8 mouse cellular contexts compared by ENCODE assay signal in genomic region chr10:80144864-80145838, GRCm38 (mm10). TPM values are rescaled to one million over a fixed set of nuclear protein-coding genes. Genes with fewer than 3 reads are reported as not detected.
DNase-seq lines count a peak whose midpoint lies in the region; ATAC-seq and TF ChIP-seq lines count a peak whose summit lies in the region.

No protein-coding gene starts in this region.

- ATAC-seq in inflammation-experienced regulatory T-cells, adult 6 months = no peak

- DNase-seq in adrenal gland, postnatal 14 days = peak; percentile 85
- peak; percentile 78 for DNase-seq in forebrain, embryonic 10.5 days (ENCODE audit: extremely low spot score, low spot score)
- peak; percentile 86 for DNase-seq in heart, postnatal 4 days
- DNase-seq in layer of hippocampus, adult 9-11 months = peak; percentile 66
- peak; percentile 89 for DNase-seq in lung, postnatal 14 days
- peak; percentile 77 to 86 for DNase-seq in spleen, postnatal 10 days (ENCODE audit: low spot score in 2 of 2)

- peaks cover 50% of the 10 kb centered on the region for H3K36me3 ChIP-seq in E14TG2a.4 (ENCODE audit: insufficient read depth, low read length)
- peaks cover 46% of the 10 kb centered on the region for H3K36me3 ChIP-seq in forebrain, embryonic 10.5 days (replicated peaks)

- peak overlapping the region; percentile 90 for H3K4me3 ChIP-seq in E14TG2a.4 (replicated peaks; ENCODE audit: low read length)
- H3K4me3 ChIP-seq in forebrain, embryonic 10.5 days = peak overlapping the region; percentile 95

- H3K4me1 ChIP-seq in E14TG2a.4 (replicated peaks; ENCODE audit: low read depth, low read length) = peaks cover 68% of the 10 kb centered on the region
- H3K4me1 ChIP-seq in forebrain, embryonic 10.5 days = peaks cover 82% of the 10 kb centered on the region

- no peaks in the 10 kb centered on the region for H3K9me3 ChIP-seq in E14TG2a.4 (ENCODE audit: low read length)
- H3K9me3 ChIP-seq in forebrain, embryonic 10.5 days = no peaks in the 10 kb centered on the region

- 78% methylated on average over 20 of the region's 20 CpGs for WGBS in forebrain, embryonic 10.5 days

- peak overlapping the region; percentile 99; the same call in 1 of the 2 replicates for H3K27ac ChIP-seq in forebrain, embryonic 10.5 days

- peak; percentile 50 for TF ChIP-seq CTCF in E14TG2a.4 (conservative IDR thresholded peaks at IDR 0.05; ENCODE audit: low read length)

- no peaks in the 10 kb centered on the region for H3K27me3 ChIP-seq in E14TG2a.4 (ENCODE audit: insufficient read depth, low read length)
- peaks cover 3% of the 10 kb centered on the region; the same call in 1 of the 2 replicates for H3K27me3 ChIP-seq in forebrain, embryonic 10.5 days (ENCODE audit: poor library complexity, severe bottlenecking)

RNA-seq across cellular contexts. Expression of gene Midn, which starts 2.9 kb away (rescaled TPM):
- total RNA-seq in adrenal gland, postnatal 14 days (2021) = 114 and 140 TPM in 2 replicates
- polyA plus RNA-seq in forebrain, embryonic 10.5 days (2016; fragmentation: Nextera tagmentation; extraction: Ambion mirVana) = 19.1 and 19.8 TPM in 2 replicates
- total RNA-seq in heart, postnatal 4 days (2021) = 100 to 1,000 TPM; 145 to 163 TPM
- polyA plus RNA-seq in inflammation-experienced regulatory T-cells, adult 6 months (2017; shearing (Covaris generic)) = 1 to 10 TPM; 7.3 to 9.3 (median 7.5) TPM

RNA-seq across cellular contexts. Expression of gene Cbarp, which starts 4.5 kb away (rescaled TPM):
- total RNA-seq in adrenal gland, postnatal 14 days (2021) = 69.9 and 137 TPM in 2 replicates
- polyA plus RNA-seq in forebrain, embryonic 10.5 days (2016; fragmentation: Nextera tagmentation; extraction: Ambion mirVana) = 6.8 and 7.3 TPM in 2 replicates
- 1 to 10 TPM; 3.7 to 5.1 TPM for total RNA-seq in heart, postnatal 4 days (2021)
- 1 to 10 TPM in 2 of 3 experiments, under 1 TPM in 1; 0.60 to 2.3 (median 1.3) TPM for polyA plus RNA-seq in inflammation-experienced regulatory T-cells, adult 6 months (2017; shearing (Covaris generic))

RNA-seq across cellular contexts. Expression of gene Atp5d, which starts 6.7 kb away (rescaled TPM):
- total RNA-seq in adrenal gland, postnatal 14 days (2021) = 920 and 980 TPM in 2 replicates
- polyA plus RNA-seq in forebrain, embryonic 10.5 days (2016; fragmentation: Nextera tagmentation; extraction: Ambion mirVana) = 495 and 498 TPM in 2 replicates
- total RNA-seq in heart, postnatal 4 days (2021) = 1,000 to 10,000 TPM in 1 of 2 experiments, 100 to 1,000 TPM in 1; 966 to 1,003 TPM
- 100 to 1,000 TPM; 297 to 357 (median 299) TPM for polyA plus RNA-seq in inflammation-experienced regulatory T-cells, adult 6 months (2017; shearing (Covaris generic))

RNA-seq across cellular contexts. Expression of gene Cirbp, which starts 20.6 kb away (rescaled TPM):
- 67.6 and 106 TPM in 2 replicates for total RNA-seq in adrenal gland, postnatal 14 days (2021)
- 90.9 and 116 TPM in 2 replicates for polyA plus RNA-seq in forebrain, embryonic 10.5 days (2016; fragmentation: Nextera tagmentation; extraction: Ambion mirVana)
- 100 to 1,000 TPM; 163 to 193 TPM for total RNA-seq in heart, postnatal 4 days (2021)
- polyA plus RNA-seq in inflammation-experienced regulatory T-cells, adult 6 months (2017; shearing (Covaris generic)) = 100 to 1,000 TPM in 2 of 3 experiments, 10 to 100 TPM in 1; 84.2 to 255 (median 213) TPM

RNA-seq across cellular contexts. Expression of gene 1600002K03Rik, which starts 27.6 kb away (rescaled TPM):
- total RNA-seq in adrenal gland, postnatal 14 days (2021) = 8.6 and 9.5 TPM in 2 replicates
- 9.8 and 10.7 TPM in 2 replicates for polyA plus RNA-seq in forebrain, embryonic 10.5 days (2016; fragmentation: Nextera tagmentation; extraction: Ambion mirVana)
- total RNA-seq in heart, postnatal 4 days (2021) = 1 to 10 TPM; 1.9 to 4.9 TPM
- polyA plus RNA-seq in inflammation-experienced regulatory T-cells, adult 6 months (2017; shearing (Covaris generic)) = 10 to 100 TPM; 17.9 to 28.4 (median 20.5) TPM

Comparison
In these comparisons a context has a peak if more than half of its experiments do, and no peak if none do; other contexts are left out.
1. RNA of gene Cbarp, which starts 4.5 kb away (total RNA-seq): 69.9 to 137 TPM in adrenal gland, postnatal 14 days; 3.7 to 5.1 TPM in heart, postnatal 4 days; every median in the first group is over 10 times any median in the second.
2. Peak in every context shown above with its lines, with median percentiles within 50 percentile points of each other: DNase-seq.